Mouse (Mus musculus) embryonic fibroblast, embryonic 13.5 days (primary cell): ENCODE data around the gene Atp13a3.

Source experiments
- CTCF ChIP-seq: IDR thresholded peaks from 2 replicates; pipeline ENCODE4 v1.5.1; 2011; ENCODE audit warnings: mild to moderate bottlenecking, control low read depth, low read length, moderate library complexity, borderline replicate concordance; ENCODE audit not compliant: insufficient read depth
- POLR2A ChIP-seq: IDR thresholded peaks from 2 replicates; pipeline ENCODE4 v1.6.1; 2011; ENCODE audit warnings: low read depth, mild to moderate bottlenecking, control low read depth, low read length, moderate library complexity

- TF ChIP-seq CTCF (no peak), POLR2A (no peak)
Observed at GRCm38 (mm10) chr16:30416707-30417106, 10.9 kb upstream of the Atp13a3 start.
